Mouse (Mus musculus) thymus, postnatal 10 days (tissue): ENCODE measurements around the gene Eif4g1.

ENCODE experiments used
- DNase-seq, 2 experiments: peaks; one replicate each; pipeline ENCODE4 v3.0.0; 2021; ENCODE audit warnings: low spot score in 2 of 2

Eif4g1 gene

GRCm38 (mm10) chr16:20725750-20726149 lies 57.6 kb downstream of the Eif4g1 start:
- no peak for DNase-seq

DNA sequence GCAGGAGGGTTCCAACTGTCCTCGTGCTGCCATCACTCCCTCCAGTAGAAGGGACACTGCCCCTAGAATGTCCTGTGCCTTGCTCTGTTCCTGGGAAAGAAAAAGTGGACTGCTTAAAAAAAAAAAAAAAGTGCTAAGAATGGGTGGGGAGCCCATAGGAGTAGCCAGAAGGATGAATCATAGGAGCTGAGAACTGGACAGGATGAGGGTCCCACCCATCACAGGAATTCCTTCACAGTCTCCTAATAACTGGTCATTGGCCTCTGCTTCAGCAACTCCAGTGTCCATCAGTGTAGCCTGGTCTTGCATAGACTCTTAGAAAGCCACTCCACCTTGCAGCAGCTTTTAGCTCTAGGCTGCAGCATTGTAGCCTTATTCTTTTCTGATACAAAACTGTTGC lies 58.3 kb downstream of the Eif4g1 start:
- no peak for DNase-seq

DNA sequence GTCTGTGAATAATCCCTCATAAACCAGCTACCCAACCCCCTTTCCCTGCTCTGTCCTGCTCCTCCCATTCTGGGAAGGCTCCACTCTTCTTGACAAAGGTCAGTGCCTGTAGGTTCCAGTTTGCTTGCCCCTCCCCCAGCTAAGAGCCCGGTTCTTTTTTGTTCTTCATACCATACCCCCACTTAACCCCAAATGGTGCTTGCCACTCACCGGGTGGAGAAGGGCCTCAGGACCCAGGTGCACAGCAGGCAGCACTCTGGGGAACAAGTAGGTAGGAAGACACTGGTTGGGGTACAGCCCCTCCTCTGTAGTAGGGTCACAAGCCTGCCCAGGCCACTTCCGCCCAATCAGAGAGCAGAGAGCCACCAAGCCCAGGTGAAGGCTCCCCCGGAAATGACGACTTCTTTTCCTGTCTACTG lies 62.2 kb downstream of the Eif4g1 start:
- DNase-seq, result no peak

DNA sequence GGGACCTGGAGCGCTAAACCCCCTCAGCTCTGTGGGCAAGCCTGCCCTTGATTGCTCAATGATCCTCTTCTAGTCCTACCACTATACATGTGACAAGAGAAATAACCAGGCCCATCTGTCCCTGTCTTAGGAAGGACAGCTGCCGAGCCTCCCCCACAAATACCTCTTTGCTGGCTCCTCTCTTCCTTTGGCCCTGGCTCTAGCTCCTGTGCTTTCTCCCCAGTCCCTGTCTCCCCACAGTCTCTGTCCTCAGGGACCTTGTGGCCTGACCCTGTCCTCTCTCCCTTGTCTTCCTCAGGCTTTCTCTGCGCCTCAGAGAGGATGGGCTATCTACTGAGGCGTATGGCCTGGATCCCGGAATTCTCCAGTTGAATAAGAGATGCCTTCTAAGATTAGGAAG lies 63.6 kb downstream of the Eif4g1 start:
- DNase-seq, result no peak

DNA sequence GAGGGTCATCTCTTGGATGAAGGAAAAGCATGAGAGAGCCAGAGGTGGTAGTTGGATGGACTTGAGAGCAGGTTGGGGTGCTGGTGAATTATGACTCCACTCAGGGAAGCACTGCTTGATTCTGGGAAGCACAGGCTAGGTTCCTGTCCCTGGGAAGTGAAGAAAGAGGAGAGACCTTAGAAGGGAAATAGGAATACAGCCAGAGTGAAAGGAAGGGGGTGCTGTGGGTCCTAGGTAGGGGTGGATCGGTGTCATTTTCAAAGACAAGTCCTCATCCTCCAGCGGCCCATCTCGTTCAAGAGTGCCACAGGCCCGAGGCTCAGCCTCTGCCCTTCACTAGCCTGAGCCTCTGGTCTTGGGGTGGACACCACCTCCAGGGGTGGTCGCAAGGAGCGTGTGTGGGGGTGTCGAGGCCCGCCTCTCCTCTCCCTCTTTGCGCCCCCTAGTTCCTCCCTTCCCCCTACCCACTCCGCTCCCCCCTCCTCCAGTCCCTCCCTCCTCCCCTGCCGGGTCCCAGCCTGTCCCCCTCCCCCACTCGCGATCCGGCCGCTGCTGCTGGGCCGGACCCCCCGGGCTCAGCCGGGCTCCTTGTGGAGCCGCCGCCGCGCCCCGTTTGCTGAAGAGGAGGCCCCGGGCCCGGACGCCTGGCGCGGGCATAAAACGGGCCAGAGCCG lies 64.3 kb downstream of the Eif4g1 start:
- DNase-seq, result no peak

DNA sequence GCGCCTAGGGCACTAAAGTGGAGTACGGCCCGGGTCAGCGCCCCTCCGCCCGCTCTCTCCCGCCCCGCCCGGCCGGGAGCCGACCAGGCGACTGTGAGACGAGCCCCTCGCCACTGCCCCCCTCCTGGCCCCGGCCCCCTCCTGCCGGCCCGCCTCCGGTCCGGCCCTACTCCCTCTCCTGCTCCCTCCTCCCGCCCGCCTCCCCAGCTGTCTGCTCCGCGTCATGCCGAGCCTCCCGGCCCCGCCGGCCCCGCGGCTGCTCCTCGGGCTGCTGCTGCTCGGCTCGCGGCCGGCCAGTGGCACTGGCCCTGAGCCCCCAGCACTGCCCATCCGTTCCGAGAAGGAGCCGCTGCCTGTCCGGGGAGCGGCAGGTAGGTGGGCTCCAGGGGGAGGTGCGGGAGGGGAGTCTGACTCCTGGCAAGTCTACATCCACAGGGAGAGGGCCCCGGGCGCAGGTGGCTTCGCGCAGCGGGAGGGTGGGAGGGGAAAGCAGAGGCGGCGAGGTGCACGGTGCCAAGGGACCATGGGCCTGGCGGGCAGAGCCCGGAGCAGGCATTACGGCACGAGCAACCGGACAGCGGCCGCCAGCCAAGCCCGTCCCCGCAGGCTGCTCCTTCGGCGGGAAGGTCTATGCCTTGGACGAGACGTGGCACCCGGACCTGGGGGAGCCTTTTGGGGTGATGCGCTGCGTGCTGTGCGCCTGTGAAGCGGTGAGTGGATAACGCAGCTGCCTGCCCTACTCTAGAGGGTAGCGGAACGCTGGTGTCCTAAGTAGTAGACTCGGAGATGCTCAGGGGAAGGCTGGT lies 65.0 kb downstream of the Eif4g1 start, which contains the start of gene Chrd:
Gene Chrd (plus strand): TSS at position 203 of the 806 bp plus-strand sequence.
- no peak for DNase-seq

DNA sequence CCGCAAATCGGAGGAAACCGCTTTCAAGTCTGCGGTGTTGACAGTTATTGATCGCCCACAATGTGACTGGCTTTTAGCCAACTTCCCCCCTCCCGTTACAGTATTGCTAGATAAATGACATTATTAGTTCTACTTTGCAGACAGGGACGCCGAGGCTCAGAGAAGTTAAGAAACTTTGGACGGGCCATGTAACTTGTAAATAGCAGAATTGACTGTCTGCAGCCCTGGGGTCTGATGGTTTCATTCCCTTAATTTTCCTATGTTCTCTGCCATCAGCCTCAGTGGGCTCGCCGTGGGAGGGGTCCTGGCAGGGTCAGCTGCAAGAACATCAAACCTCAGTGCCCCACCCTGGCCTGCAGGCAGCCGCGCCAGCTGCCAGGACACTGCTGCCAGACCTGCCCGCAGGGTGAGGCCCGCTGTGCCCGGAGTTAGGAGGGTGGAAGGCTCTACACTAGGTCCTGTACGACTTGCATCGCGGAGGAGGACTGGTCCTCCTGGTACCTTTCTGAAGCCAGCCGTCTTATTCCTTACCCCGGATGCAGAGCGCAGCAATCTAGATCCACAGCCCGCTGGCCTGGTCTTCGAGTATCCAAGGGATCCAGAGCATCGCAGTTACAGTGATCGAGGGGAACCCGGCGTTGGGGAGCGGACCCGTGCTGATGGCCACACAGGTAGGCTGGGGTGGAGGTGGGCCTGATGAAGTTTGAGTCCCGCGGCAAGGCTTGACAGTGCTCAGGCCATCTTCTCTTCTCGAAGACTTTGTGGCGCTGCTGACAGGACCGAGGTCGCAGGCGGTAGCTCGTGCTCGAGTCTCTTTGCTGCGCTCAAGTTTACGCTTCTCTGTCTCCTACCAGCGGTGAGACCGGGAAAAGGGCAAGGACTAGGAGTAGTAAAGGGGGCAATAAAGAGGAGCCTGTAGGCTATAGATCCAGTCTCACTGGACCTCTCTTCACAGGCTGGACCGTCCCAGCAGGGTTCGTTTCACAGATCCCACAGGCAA lies 65.9 kb downstream of the Eif4g1 start, which contains the start of gene Thpo:
Gene Thpo (minus strand): TSS at position 781 of the 1,000 bp plus-strand sequence.
- no peak for DNase-seq

DNA sequence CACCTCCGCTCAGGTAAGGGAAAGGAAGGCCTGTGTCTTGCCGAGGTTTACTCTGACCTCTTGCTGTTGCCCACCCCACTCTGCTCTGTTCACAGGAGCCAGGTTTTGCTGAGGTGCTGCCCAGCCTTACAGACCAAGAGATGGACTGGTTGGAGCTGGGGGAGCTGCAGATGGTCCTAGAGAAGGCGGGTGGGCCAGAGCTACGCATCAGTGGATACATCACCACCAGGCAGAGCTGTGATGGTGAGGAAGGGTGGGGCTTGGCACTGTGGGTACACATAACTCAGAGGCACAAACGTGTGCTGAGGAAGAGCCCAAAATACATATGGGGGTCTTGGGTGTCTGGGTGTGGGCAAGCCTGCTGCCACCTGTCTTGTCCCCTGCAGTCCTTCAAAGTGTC lies 67.5 kb downstream of the Eif4g1 start:
- DNase-seq, result no peak

GRCm38 (mm10) chr16:20736168-20736567 lies 68.1 kb downstream of the Eif4g1 start:
- no peak for DNase-seq

GRCm38 (mm10) chr16:20736823-20737222 lies 68.7 kb downstream of the Eif4g1 start:
- no peak for DNase-seq

DNA sequence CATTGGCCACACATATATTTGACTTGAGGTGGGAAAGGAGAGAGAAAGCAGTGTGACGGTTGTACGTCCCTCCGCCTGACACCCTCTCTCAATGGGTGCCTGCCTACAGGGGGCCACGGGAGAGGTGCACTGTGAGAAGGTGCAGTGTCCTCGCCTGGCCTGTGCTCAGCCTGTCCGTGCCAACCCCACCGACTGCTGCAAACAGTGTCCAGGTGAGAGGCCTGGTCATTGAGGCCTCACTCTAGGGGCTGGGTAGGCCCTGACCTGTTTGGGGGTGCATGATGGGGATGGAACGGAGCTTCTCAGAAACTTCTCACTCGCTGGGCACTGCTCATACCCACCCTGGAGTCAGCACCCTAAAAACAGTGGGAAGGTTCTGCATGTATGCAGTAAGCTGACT lies 71.7 kb downstream of the Eif4g1 start:
- DNase-seq, result no peak
